Mouse (Mus musculus): Measurements from ENCODE around the gene Med6. TPM values are rescaled to one million over a fixed set of nuclear protein-coding genes. Genes with fewer than 3 reads are reported as not detected.

Med6 gene
- polyA plus RNA-seq (2017; shearing (Covaris generic)): 10 to 100 TPM; 31.5 to 37.3 (median 33.4) TPM

GRCm38 (mm10) chr12:81594902-81595671, at the start of gene Med6:
Gene Med6 (minus strand): TSS chr12:81595008.
- peak; percentile 93 for ATAC-seq

GRCm38 (mm10) chr12:81642361-81643082, 47.7 kb upstream of the Med6 start:
- ATAC-seq: no peak

- no peak for ATAC-seq
Observed at GRCm38 (mm10) chr12:81640656-81641055, 45.8 kb upstream of the Med6 start.

- no peak for ATAC-seq
Observed at GRCm38 (mm10) chr12:81633246-81633645, 38.4 kb upstream of the Med6 start.

- no peak for ATAC-seq
Observed at GRCm38 (mm10) chr12:81631661-81632401, 37.0 kb upstream of the Med6 start.

- no peak for ATAC-seq
Observed at GRCm38 (mm10) chr12:81630915-81631660, 36.3 kb upstream of the Med6 start, which contains the start of gene Ttc9. Gene Ttc9 (plus strand): TSS chr12:81631249.

GRCm38 (mm10) chr12:81630520-81630914, 35.7 kb upstream of the Med6 start:
- no peak for ATAC-seq

GRCm38 (mm10) chr12:81628091-81628490, 33.3 kb upstream of the Med6 start:
- ATAC-seq: no peak

- ATAC-seq: no peak
Observed at GRCm38 (mm10) chr12:81627426-81627825, 32.6 kb upstream of the Med6 start.

- ATAC-seq: no peak
Observed at GRCm38 (mm10) chr12:81626226-81626861, 31.5 kb upstream of the Med6 start.

GRCm38 (mm10) chr12:81623377-81623776, 28.6 kb upstream of the Med6 start:
- no peak for ATAC-seq

GRCm38 (mm10) chr12:81619302-81619701, 24.5 kb upstream of the Med6 start:
- peak; percentile 43 for ATAC-seq

GRCm38 (mm10) chr12:81616980-81617379, 22.2 kb upstream of the Med6 start:
- no peak for ATAC-seq

- no peak for ATAC-seq
Observed at GRCm38 (mm10) chr12:81615807-81616206, 21.0 kb upstream of the Med6 start.

- no peak for ATAC-seq
Observed at GRCm38 (mm10) chr12:81609445-81609844, 14.6 kb upstream of the Med6 start.

- ATAC-seq: no peak
Observed at GRCm38 (mm10) chr12:81604995-81605784, 10.4 kb upstream of the Med6 start.

GRCm38 (mm10) chr12:81596547-81597262, 1.9 kb upstream of the Med6 start:
- ATAC-seq: no peak

GRCm38 (mm10) chr12:81568374-81568773, 26.4 kb downstream of the Med6 start, which contains the start of gene Adam21:
Gene Adam21 (minus strand): TSS chr12:81568474.
- no peak for ATAC-seq

GRCm38 (mm10) chr12:81567931-81568330, 26.9 kb downstream of the Med6 start:
- no peak for ATAC-seq

- ATAC-seq: no peak
Observed at GRCm38 (mm10) chr12:81564173-81564572, 30.6 kb downstream of the Med6 start.
